ENCODE assay signal across 18 mouse cellular contexts in the genomic region with DNA sequence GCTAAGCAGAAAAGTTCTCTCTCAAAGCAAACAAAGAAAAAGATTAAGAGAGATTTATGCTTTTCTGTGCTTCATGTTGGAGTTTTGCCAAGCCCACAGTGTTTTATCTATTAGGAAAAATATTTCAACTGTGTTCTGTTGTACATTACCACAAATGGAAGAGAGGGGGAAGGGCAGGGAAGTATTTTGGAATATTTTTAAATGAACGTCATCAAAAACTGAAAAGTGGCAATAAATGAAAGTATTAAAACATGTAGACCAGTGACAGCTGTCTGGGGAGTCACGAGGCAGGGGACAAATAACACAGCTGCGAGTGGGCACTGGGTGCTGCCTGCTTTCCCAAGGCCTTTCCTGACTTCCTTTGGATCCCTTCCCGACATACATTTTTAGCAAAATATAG. TPM values are rescaled to one million over a fixed set of nuclear protein-coding genes. Genes with fewer than 3 reads are reported as not detected.
"Had no signal": no experiment of that assay in that cellular context is flagged by ENCODE, and none has a peak within 500 bp of the region (broad histone marks: within the 10 kb centered on the region; RNA-seq: fewer than 3 reads in every experiment).

No protein-coding gene starts in this region.

- H3K9ac ChIP-seq: intestine, embryonic 15.5 days; limb, embryonic 13.5 days; liver, embryonic 15.5 days; midbrain, embryonic 15.5 days; neural tube, embryonic 13.5 days had no signal

- H3K4me1 ChIP-seq: intestine, embryonic 15.5 days; limb, embryonic 13.5 days; liver, embryonic 15.5 days; megakaryocyte, embryonic 14.5 days; neural tube, embryonic 13.5 days had no signal

- H3K36me3 ChIP-seq: intestine, embryonic 15.5 days; limb, embryonic 13.5 days; liver, embryonic 15.5 days; midbrain, embryonic 15.5 days; neural tube, embryonic 13.5 days had no signal

- H3K9me3 ChIP-seq: intestine, embryonic 15.5 days; liver, embryonic 15.5 days; midbrain, embryonic 15.5 days; neural tube, embryonic 13.5 days had no signal

- H3K4me2 ChIP-seq: intestine, embryonic 15.5 days; limb, embryonic 13.5 days; liver, embryonic 11.5 days; liver, embryonic 15.5 days; midbrain, embryonic 11.5 days; midbrain, embryonic 15.5 days; neural tube, embryonic 13.5 days had no signal

- DNase-seq: kidney, adult 18-20 months; kidney, postnatal 4 days; retina, postnatal 1 day; right cerebral cortex, postnatal 4 days; spleen, adult 18-20 months; thymus, adult 2 months; thymus, postnatal 25 days had no signal

- H3K27ac ChIP-seq: intestine, embryonic 15.5 days; layer of hippocampus, adult 2 months; limb, embryonic 13.5 days; liver, embryonic 15.5 days; macrophage; midbrain, embryonic 15.5 days; neural tube, embryonic 13.5 days had no signal

- H3K4me3 ChIP-seq: intestine, embryonic 15.5 days; layer of hippocampus, adult 2 months; limb, embryonic 13.5 days; liver, embryonic 15.5 days; megakaryocyte, embryonic 14.5 days; midbrain, embryonic 15.5 days; neural tube, embryonic 13.5 days had no signal

- H3K27me3 ChIP-seq: intestine, embryonic 15.5 days; limb, embryonic 13.5 days; midbrain, embryonic 15.5 days had no signal

- ATAC-seq: intestine, embryonic 15.5 days; midbrain, embryonic 15.5 days had no signal

RNA-seq across cellular contexts. Expression of a gene that starts 56.1 kb away (rescaled TPM):
- total RNA-seq: monocyte, adult 5-6 weeks had no signal
